Mouse (Mus musculus): ENCODE measurements around the gene Agt. TPM values are rescaled to one million over a fixed set of nuclear protein-coding genes. Genes with fewer than 3 reads are reported as not detected.

Gene Agt
- polyA plus RNA-seq, 1 experiment, result 0.89 TPM

GRCm38 (mm10) chr8:124542001-124542400 is 27.5 kb downstream of the Agt start:
- Histone ChIP-seq H3K36me3 (ENCODE audit: control insufficient read depth, insufficient read depth, low read length) (peaks cover 64% of the 10 kb centered on the region), H3K4me3 (ENCODE audit: extremely low read depth, insufficient read depth, insufficient read length) (no peak overlapping the region), H3K27me3 (ENCODE audit: control insufficient read depth, insufficient read depth, low read length) (no peaks in the 10 kb centered on the region), H3K27ac (ENCODE audit: insufficient read depth, low read length) (no peak overlapping the region), H3K4me1 (ENCODE audit: control insufficient read depth, insufficient read depth, insufficient read length) (no peaks in the 10 kb centered on the region)
- DNase-seq (ENCODE audit: low read depth in 1 of 2, low spot score in 2 of 2), result no peak
- no peak for TF ChIP-seq POLR2A (IDR thresholded peaks at IDR 0.05; ENCODE audit: low read depth, low read length)
- TF ChIP-seq CTCF (IDR thresholded peaks at IDR 0.05; ENCODE audit: extremely low read depth, insufficient read depth, insufficient read length, insufficient replicate concordance), result no peak
- 92% methylated on average over 4 of the region's 4 CpGs for WGBS

- WGBS, result 96% methylated on average over 12 of the region's 12 CpGs
- TF ChIP-seq CTCF (IDR thresholded peaks at IDR 0.05; ENCODE audit: extremely low read depth, insufficient read depth, insufficient read length, insufficient replicate concordance) (no peak), POLR2A (IDR thresholded peaks at IDR 0.05; ENCODE audit: low read depth, low read length) (no peak)
- H3K4me1 ChIP-seq (ENCODE audit: control insufficient read depth, insufficient read depth, insufficient read length), result no peaks in the 10 kb centered on the region
- no peak overlapping the region for H3K4me3 ChIP-seq (ENCODE audit: extremely low read depth, insufficient read depth, insufficient read length)
- H3K27ac ChIP-seq (ENCODE audit: insufficient read depth, low read length), result no peak overlapping the region
- peaks cover 62% of the 10 kb centered on the region for H3K36me3 ChIP-seq (ENCODE audit: control insufficient read depth, insufficient read depth, low read length)
- no peak for DNase-seq (ENCODE audit: low read depth in 1 of 2, low spot score in 2 of 2)
- no peaks in the 10 kb centered on the region for H3K27me3 ChIP-seq (ENCODE audit: control insufficient read depth, insufficient read depth, low read length)
Observed at GRCm38 (mm10) chr8:124540906-124541305, 28.6 kb downstream of the Agt start.

GRCm38 (mm10) chr8:124535451-124535850 is 34.1 kb downstream of the Agt start:
- Histone ChIP-seq H3K4me1 (ENCODE audit: control insufficient read depth, insufficient read depth, insufficient read length) (no peaks in the 10 kb centered on the region), H3K27me3 (ENCODE audit: control insufficient read depth, insufficient read depth, low read length) (no peaks in the 10 kb centered on the region), H3K27ac (ENCODE audit: insufficient read depth, low read length) (no peak overlapping the region), H3K36me3 (ENCODE audit: control insufficient read depth, insufficient read depth, low read length) (peaks cover 51% of the 10 kb centered on the region), H3K4me3 (ENCODE audit: extremely low read depth, insufficient read depth, insufficient read length) (no peak overlapping the region)
- DNase-seq (ENCODE audit: low read depth in 1 of 2, low spot score in 2 of 2), result no peak
- TF ChIP-seq POLR2A (IDR thresholded peaks at IDR 0.05; ENCODE audit: low read depth, low read length) (no peak), CTCF (IDR thresholded peaks at IDR 0.05; ENCODE audit: extremely low read depth, insufficient read depth, insufficient read length, insufficient replicate concordance) (no peak)
- WGBS, result 94% methylated on average over 5 of the region's 5 CpGs

- Histone ChIP-seq H3K4me3 (ENCODE audit: extremely low read depth, insufficient read depth, insufficient read length) (no peak overlapping the region), H3K27me3 (ENCODE audit: control insufficient read depth, insufficient read depth, low read length) (no peaks in the 10 kb centered on the region), H3K4me1 (ENCODE audit: control insufficient read depth, insufficient read depth, insufficient read length) (no peaks in the 10 kb centered on the region), H3K36me3 (ENCODE audit: control insufficient read depth, insufficient read depth, low read length) (peaks cover 44% of the 10 kb centered on the region), H3K27ac (ENCODE audit: insufficient read depth, low read length) (no peak overlapping the region)
- TF ChIP-seq POLR2A (IDR thresholded peaks at IDR 0.05; ENCODE audit: low read depth, low read length) (no peak), CTCF (IDR thresholded peaks at IDR 0.05; ENCODE audit: extremely low read depth, insufficient read depth, insufficient read length, insufficient replicate concordance) (no peak)
- DNase-seq (ENCODE audit: low read depth in 1 of 2, low spot score in 2 of 2), result no peak
- 95% methylated on average over 3 of the region's 3 CpGs for WGBS
Observed at GRCm38 (mm10) chr8:124532626-124533025, 36.9 kb downstream of the Agt start.

GRCm38 (mm10) chr8:124530996-124531395 is 38.5 kb downstream of the Agt start:
- Histone ChIP-seq H3K4me1 (ENCODE audit: control insufficient read depth, insufficient read depth, insufficient read length) (no peaks in the 10 kb centered on the region), H3K27me3 (ENCODE audit: control insufficient read depth, insufficient read depth, low read length) (no peaks in the 10 kb centered on the region), H3K36me3 (ENCODE audit: control insufficient read depth, insufficient read depth, low read length) (peaks cover 47% of the 10 kb centered on the region), H3K27ac (ENCODE audit: insufficient read depth, low read length) (no peak overlapping the region), H3K4me3 (ENCODE audit: extremely low read depth, insufficient read depth, insufficient read length) (no peak overlapping the region)
- no peak for TF ChIP-seq CTCF (IDR thresholded peaks at IDR 0.05; ENCODE audit: extremely low read depth, insufficient read depth, insufficient read length, insufficient replicate concordance)
- no peak for TF ChIP-seq POLR2A (IDR thresholded peaks at IDR 0.05; ENCODE audit: low read depth, low read length)
- no peak for DNase-seq (ENCODE audit: low read depth in 1 of 2, low spot score in 2 of 2)
- WGBS, result 89% methylated on average over 4 of the region's 4 CpGs

- H3K36me3 ChIP-seq (ENCODE audit: control insufficient read depth, insufficient read depth, low read length), result peaks cover 46% of the 10 kb centered on the region
- 95% methylated on average over 7 of the region's 7 CpGs for WGBS
- TF ChIP-seq CTCF (IDR thresholded peaks at IDR 0.05; ENCODE audit: extremely low read depth, insufficient read depth, insufficient read length, insufficient replicate concordance) (no peak), POLR2A (IDR thresholded peaks at IDR 0.05; ENCODE audit: low read depth, low read length) (no peak)
Observed at GRCm38 (mm10) chr8:124530556-124530955, 39.0 kb downstream of the Agt start.

GRCm38 (mm10) chr8:124530076-124530475 is 39.4 kb downstream of the Agt start:
- H3K4me3 ChIP-seq (ENCODE audit: extremely low read depth, insufficient read depth, insufficient read length), result no peak overlapping the region
- H3K27ac ChIP-seq (ENCODE audit: insufficient read depth, low read length), result no peak overlapping the region
- peaks cover 44% of the 10 kb centered on the region for H3K36me3 ChIP-seq (ENCODE audit: control insufficient read depth, insufficient read depth, low read length)
- TF ChIP-seq POLR2A (IDR thresholded peaks at IDR 0.05; ENCODE audit: low read depth, low read length), result no peak
- TF ChIP-seq CTCF (IDR thresholded peaks at IDR 0.05; ENCODE audit: extremely low read depth, insufficient read depth, insufficient read length, insufficient replicate concordance), result no peak
- no peaks in the 10 kb centered on the region for H3K27me3 ChIP-seq (ENCODE audit: control insufficient read depth, insufficient read depth, low read length)
- no peaks in the 10 kb centered on the region for H3K4me1 ChIP-seq (ENCODE audit: control insufficient read depth, insufficient read depth, insufficient read length)
- WGBS, result 93% methylated on average over 14 of the region's 14 CpGs
- DNase-seq (ENCODE audit: low read depth in 1 of 2, low spot score in 2 of 2), result no peak

More at GRCm38 (mm10) chr8:124530556-124530955, 39.0 kb downstream of the Agt start:
- no peak overlapping the region for H3K27ac ChIP-seq (ENCODE audit: insufficient read depth, low read length)
- no peak overlapping the region for H3K4me3 ChIP-seq (ENCODE audit: extremely low read depth, insufficient read depth, insufficient read length)
- no peaks in the 10 kb centered on the region for H3K27me3 ChIP-seq (ENCODE audit: control insufficient read depth, insufficient read depth, low read length)
- no peaks in the 10 kb centered on the region for H3K4me1 ChIP-seq (ENCODE audit: control insufficient read depth, insufficient read depth, insufficient read length)
- no peak for DNase-seq (ENCODE audit: low read depth in 1 of 2, low spot score in 2 of 2)

All from spleen, adult 2 months (tissue).